Mouse (Mus musculus): ENCODE results near the gene Pde4a.

DNA sequence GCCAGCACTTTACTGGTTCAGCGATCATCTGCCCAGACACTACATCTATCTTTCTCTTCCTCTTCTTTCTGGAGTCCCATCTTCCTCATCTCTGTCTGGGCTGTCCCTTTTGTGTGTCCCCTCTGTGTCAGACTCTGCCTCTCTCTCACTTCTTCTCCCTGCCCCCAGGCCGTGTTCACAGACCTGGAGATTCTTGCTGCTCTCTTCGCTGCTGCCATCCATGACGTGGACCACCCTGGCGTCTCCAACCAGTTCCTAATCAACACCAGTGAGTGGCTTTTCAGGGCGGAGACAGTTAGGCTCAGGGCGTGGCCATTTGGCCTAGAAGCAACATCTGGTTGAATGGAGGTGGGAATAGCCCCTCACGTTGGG lies 38.6 kb downstream of the Pde4a start:
- no peak for TF ChIP-seq CTCF (IDR thresholded peaks at IDR 0.05; ENCODE audit: control insufficient read depth, insufficient read depth, insufficient read length)
- no peak for TF ChIP-seq MAX (IDR thresholded peaks at IDR 0.05)
- no peak for TF ChIP-seq MYOG (IDR thresholded peaks at IDR 0.05; ENCODE audit: control insufficient read depth, extremely low read depth, insufficient read length)
- TF ChIP-seq USF1 (IDR thresholded peaks at IDR 0.05; ENCODE audit: low read depth), result no peak
- no peak for TF ChIP-seq CEBPB (IDR thresholded peaks at IDR 0.05; ENCODE audit: low read depth)
- no peak for TF ChIP-seq FOSL1 (IDR thresholded peaks at IDR 0.05; ENCODE audit: insufficient read depth, low read length, poor library complexity, severe bottlenecking)
- no peak for TF ChIP-seq MYOD1 (IDR thresholded peaks at IDR 0.05; ENCODE audit: control insufficient read depth, insufficient read length, low read depth)

Measured in C2C12 (cell line).